ENCODE assay signal across 18 mouse cellular contexts in genomic region chr16:45390286-45390956, GRCm38 (mm10).
"Had no signal": no experiment of that assay in that cellular context is flagged by ENCODE, and none has a peak within 500 bp of the region (broad histone marks: within the 10 kb centered on the region; RNA-seq: fewer than 3 reads in every experiment).

No protein-coding gene starts in this region.

- H3K4me2 ChIP-seq: liver, embryonic 13.5 days; midbrain, embryonic 12.5 days; midbrain, embryonic 15.5 days; neural tube, embryonic 12.5 days; neural tube, embryonic 15.5 days had no signal

- H3K4me3 ChIP-seq: layer of hippocampus, adult 2 months; liver, embryonic 13.5 days; megakaryocyte, embryonic 14.5 days; midbrain, embryonic 12.5 days; midbrain, embryonic 15.5 days; neural tube, embryonic 12.5 days; neural tube, embryonic 15.5 days had no signal

- H3K36me3 ChIP-seq: liver, embryonic 13.5 days had no signal

- H3K27ac ChIP-seq: kidney, postnatal 0 days; layer of hippocampus, adult 2 months; liver, embryonic 13.5 days; midbrain, embryonic 12.5 days; midbrain, embryonic 15.5 days; neural tube, embryonic 12.5 days; neural tube, embryonic 15.5 days; stomach, postnatal 0 days had no signal

- H3K9me3 ChIP-seq: liver, embryonic 13.5 days; megakaryocyte, embryonic 14.5 days; midbrain, embryonic 12.5 days; midbrain, embryonic 15.5 days; neural tube, embryonic 12.5 days; neural tube, embryonic 15.5 days had no signal

- H3K27me3 ChIP-seq: liver, embryonic 13.5 days; megakaryocyte, embryonic 14.5 days; midbrain, embryonic 12.5 days; midbrain, embryonic 15.5 days; neural tube, embryonic 12.5 days; neural tube, embryonic 15.5 days had no signal

- H3K9ac ChIP-seq: liver, embryonic 13.5 days; midbrain, embryonic 12.5 days; midbrain, embryonic 15.5 days; neural tube, embryonic 12.5 days; neural tube, embryonic 15.5 days had no signal

- H3K4me1 ChIP-seq: liver, embryonic 13.5 days; megakaryocyte, embryonic 14.5 days; midbrain, embryonic 12.5 days; midbrain, embryonic 15.5 days; neural tube, embryonic 12.5 days; neural tube, embryonic 15.5 days had no signal

- ATAC-seq: midbrain, embryonic 15.5 days had no signal

- DNase-seq: kidney, adult 18-20 months; kidney, adult 9 months; kidney, postnatal 25 days; layer of hippocampus, adult 9-11 months; liver, embryonic 13.5 days; lung, adult 2 months; lung, postnatal 36 days; right cerebral cortex, postnatal 25 days; thymus, adult 2 months; thymus, postnatal 4 days had no signal
